Mouse (Mus musculus): ENCODE data around the gene Popdc2.

The Popdc2 gene

DNA sequence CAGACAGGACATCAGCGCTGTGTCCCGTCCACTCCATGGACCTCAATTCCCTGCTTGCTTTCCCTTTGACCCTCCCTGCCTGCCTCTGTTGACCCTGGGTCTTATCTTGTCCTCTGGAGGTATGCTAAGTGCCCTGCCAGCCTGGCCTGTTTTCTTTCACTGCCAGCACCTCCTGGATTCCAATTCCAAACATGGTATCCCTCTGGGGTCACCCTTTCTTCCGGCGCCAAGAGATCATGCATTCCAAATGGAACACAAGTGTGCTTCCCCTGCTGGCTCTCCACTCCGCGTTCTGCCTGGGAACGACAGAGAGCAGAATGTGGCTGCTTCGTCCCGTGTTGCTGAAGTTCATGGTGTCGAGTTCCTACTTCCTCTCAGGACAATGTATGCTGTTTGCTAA lies at the start of gene Popdc2:
TSS of gene Popdc2 (plus strand) at position 277 of the 400 bp plus-strand sequence.
- CTCF ChIA-PET, result no interaction called here

DNA sequence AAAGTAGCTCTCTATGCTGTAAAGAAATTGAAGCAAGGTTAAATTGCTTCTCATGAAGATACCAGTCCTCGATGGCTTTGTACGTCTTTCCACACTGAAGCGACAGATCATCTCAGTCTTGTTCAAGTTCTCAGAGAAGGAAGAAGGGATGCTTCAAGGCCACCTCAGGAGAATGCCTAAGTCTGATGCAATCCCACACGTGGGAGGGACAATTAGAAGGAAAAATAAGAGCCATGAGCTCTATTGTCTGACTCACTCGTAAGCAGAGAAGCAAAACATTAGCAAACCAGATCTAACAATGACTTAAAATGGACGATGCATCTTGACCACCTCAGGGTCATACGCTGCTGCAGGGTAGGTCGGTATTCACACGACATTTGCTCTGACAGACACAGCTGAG lies 43.5 kb upstream of the Popdc2 start:
- CTCF ChIA-PET, result no interaction called here

DNA sequence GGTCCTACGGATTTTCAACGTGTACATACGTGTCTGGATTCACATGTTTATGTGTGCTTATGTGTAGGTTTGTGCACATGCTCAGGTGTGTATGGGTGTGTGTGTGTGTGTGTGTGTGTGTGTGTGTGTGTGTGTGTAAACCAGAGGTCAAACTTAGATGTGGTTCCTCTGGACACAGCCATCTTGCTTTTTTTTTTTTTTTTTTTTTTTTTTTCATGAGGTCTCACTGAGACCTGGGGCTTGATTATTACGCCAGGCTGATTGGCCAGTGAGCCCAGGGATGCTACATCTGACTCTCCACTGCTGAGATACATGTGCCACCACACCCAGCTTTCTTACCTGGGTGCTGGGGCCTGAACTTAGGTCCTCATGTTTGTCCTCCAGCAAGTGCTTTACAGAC lies 42.9 kb upstream of the Popdc2 start:
- CTCF ChIA-PET, result no interaction called here

- CTCF ChIA-PET, result interaction anchor here (1.0 to 1.4 kb wide), 2 partner anchors 55 to 79 kb away, joined by 3 to 8 read pairs; no protein-coding TSS in a partner anchor
Observed at GRCm38 (mm10) chr16:38321452-38321935, 40.5 kb upstream of the Popdc2 start.

- CTCF ChIA-PET, result no interaction called here
Observed at GRCm38 (mm10) chr16:38324311-38324710, 37.7 kb upstream of the Popdc2 start.

GRCm38 (mm10) chr16:38326778-38327397 lies 35.1 kb upstream of the Popdc2 start:
- CTCF ChIA-PET, result no interaction called here

- CTCF ChIA-PET, result no interaction called here
Observed at GRCm38 (mm10) chr16:38329340-38329739, 32.7 kb upstream of the Popdc2 start.

- CTCF ChIA-PET, result no interaction called here
Observed at GRCm38 (mm10) chr16:38334431-38334830, 27.6 kb upstream of the Popdc2 start.

- CTCF ChIA-PET, result interaction anchor here (0.6 kb wide), 1 partner anchor 735 kb away, joined by 3 read pairs; no protein-coding TSS in a partner anchor
Observed at GRCm38 (mm10) chr16:38338077-38338476, 23.9 kb upstream of the Popdc2 start.

DNA sequence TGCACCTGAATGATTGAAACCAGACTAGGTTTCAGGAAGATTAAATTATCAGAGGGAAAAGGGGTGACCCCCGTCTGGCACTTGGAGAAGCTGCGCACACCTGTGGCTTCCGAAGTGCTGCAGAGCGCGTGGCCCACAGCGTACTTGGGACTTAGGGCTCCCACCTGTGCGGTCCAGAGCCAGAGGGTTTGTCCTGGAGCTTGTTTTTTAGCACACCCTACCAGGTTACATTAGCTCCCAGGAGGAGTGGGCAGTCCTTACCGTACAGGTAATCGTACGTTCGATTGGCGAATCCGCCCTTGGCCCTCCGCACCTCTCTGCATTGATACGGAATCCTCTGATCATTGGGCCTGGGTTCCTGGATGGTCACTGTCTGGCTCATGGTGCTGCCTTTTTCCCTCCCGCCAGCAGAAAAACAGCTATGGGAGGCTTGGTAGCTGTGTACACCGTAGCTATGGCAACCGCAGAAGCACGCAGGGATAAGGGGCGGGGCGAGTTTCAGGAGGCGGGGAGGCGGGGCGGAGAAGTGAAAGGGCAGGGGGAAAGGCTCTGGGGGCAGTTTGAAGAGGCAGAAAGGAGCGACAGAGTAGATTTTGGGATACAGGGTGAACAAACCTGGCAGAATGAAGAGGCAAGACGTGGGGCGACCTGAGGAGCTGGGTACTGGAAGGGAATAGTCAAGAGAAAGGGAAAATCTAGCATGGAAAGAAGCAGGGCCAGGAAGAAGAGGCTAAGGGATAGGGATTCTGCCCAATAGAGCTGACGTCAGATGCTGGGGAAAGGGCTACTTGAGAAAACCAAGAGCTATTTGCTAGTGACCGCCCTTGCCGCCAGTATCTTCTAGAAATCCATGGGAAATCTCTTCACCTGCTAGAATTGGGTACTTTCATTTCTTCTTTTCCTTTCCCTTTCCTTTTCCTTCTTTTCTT lies 20.3 kb upstream of the Popdc2 start, which contains the start of gene Maats1:
TSS of gene Maats1 (minus strand) at position 748 of the 929 bp plus-strand sequence.
- CTCF ChIA-PET, result interaction anchor here (0.6 kb wide), 2 partner anchors 53 to 188 kb away, joined by 4 read pairs; no protein-coding TSS in a partner anchor

GRCm38 (mm10) chr16:38344941-38345725 lies 16.9 kb upstream of the Popdc2 start:
- CTCF ChIA-PET, result interaction anchor here (0.9 kb wide), 1 partner anchor 179 kb away, joined by 3 read pairs; no protein-coding TSS in a partner anchor

DNA sequence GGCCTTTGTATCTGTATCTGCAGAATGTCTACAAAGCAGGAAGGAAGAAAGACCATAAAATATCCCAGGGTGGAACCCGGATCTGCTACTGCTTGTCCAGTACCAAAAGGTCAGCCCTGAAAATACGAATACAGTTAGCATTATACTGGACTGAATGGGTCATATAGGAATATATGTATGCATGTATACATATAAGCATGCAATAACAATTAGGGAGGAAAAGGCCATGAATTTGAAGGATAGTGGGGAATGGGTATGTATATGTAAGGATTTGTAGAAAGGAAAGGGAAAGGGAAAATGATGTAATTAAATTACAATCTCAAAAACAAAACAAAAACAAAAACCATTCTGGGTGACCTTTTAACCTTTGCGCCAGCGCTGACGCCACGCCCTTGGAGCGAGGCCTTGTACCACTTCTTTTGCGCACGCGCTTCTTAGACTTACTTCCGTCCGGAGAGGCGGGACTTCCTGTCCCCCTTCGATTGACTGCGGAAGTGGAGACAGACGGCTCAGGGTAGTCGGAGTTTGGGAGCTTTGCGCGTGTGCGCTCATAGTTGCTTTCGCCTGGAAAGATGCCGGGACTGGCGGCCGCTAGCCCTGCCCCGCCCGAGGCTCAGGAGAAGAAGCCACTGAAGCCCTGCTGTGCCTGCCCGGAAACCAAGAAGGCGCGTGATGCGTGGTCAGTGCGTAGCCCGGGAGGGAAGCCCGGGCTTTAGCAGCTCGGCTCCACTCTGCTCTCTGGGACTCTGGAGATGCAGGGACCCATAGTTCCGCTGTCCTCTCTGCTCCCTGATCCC lies 15.3 kb upstream of the Popdc2 start, which contains the start of the genes Cox17 and Gm21987:
TSS of gene Cox17 (plus strand) at position 463 of the 797 bp plus-strand sequence.
TSS of gene Gm21987 (plus strand) at position 512 of the 797 bp plus-strand sequence.
- CTCF ChIA-PET, result interaction anchor here (0.7 kb wide), 1 partner anchor 161 kb away, joined by 7 read pairs; no protein-coding TSS in a partner anchor

DNA sequence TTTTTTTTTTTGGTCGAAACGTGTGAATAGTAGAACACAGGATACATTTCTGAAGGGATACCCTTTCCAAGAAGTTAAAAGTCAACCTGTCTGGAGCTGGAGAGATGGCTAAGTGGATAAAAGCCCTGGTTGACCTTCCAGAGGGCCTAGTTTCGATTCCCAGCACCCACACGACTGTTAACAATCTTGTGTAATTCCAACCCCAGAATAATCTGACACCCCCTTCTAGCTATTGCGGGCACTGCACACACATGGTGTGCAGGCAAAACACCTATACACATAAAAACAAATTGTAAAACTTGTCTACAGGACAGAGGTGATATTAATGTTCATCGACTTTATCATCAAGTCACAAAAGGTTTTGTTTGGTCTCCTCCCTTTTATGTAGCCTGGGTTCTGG lies 14.4 kb upstream of the Popdc2 start:
- CTCF ChIA-PET, result interaction anchor here (0.7 to 0.9 kb wide), 2 partner anchors 135 to 160 kb away, joined by 3 to 7 read pairs; no protein-coding TSS in a partner anchor

DNA sequence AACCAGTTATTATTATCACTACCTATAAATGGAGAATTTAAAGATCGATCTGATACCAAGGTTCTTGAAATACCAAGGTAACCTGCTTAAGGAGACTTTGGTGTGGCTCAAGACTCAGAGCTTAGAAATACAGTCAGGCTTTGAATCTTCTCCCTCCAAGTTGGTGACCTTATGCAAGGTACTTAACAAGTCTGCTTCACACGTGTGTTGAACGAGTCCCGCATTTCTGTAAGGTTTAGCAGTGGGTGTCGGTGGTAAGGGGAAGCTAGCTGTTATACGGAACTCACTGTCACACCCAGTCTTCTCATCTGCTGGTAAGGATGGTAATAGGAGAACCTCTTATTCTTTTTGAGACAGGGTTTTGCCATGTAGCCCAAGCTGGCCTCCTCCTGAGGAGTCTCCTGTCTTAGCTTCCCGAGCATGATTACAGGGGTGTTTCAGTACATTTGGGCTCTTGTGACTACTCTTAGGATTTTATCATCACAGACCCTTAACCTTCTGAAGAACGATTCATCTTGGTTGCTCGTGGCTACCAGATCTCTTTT lies 13.7 kb upstream of the Popdc2 start:
- CTCF ChIA-PET, result interaction anchor here (0.6 to 0.9 kb wide), 2 partner anchors 134 to 269 kb away, joined by 3 to 8 read pairs; no protein-coding TSS in a partner anchor

DNA sequence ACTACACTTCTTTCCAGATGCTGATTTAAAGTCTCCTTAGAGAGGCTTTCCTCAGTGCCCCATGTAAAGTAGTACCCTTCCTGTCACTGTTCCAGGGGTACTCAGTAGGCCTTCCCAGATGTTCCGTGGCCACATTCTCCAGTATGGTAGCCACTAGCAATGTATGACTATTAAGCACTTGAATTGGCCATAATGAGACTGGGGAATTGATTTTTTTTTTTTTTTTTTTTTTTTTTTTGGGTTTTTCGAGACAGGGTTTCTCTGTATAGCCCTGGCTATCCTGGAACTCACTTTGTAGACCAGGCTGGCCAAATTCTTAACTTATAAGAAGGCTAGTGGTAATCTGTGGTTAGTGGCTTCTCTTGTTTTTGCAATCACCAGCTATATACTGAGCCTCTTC lies 12.1 kb upstream of the Popdc2 start:
- CTCF ChIA-PET, result interaction anchor here (0.9 kb wide), 1 partner anchor 151 kb away, joined by 3 read pairs; no protein-coding TSS in a partner anchor

GRCm38 (mm10) chr16:38350361-38350855 lies 11.6 kb upstream of the Popdc2 start:
- CTCF ChIA-PET, result no interaction called here

- CTCF ChIA-PET, result no interaction called here
Observed at GRCm38 (mm10) chr16:38350939-38351338, 11.1 kb upstream of the Popdc2 start.

- CTCF ChIA-PET, result no interaction called here
Observed at GRCm38 (mm10) chr16:38352031-38352430, 10.0 kb upstream of the Popdc2 start.

- CTCF ChIA-PET, result interaction anchor here (0.6 kb wide), 1 partner anchor 27 kb away, joined by 12 read pairs; no protein-coding TSS in a partner anchor
Observed at GRCm38 (mm10) chr16:38352851-38353250, 9.2 kb upstream of the Popdc2 start.

GRCm38 (mm10) chr16:38353642-38354041 lies 8.4 kb upstream of the Popdc2 start:
- CTCF ChIA-PET, result interaction anchor here (0.6 kb wide), 1 partner anchor 27 kb away, joined by 12 read pairs; no protein-coding TSS in a partner anchor
